Mouse (Mus musculus) spleen, adult 2 months (tissue): Measurements from ENCODE around the gene Med29.

Experiments used
- CTCF ChIP-seq: fragments of 200-500 bp; IDR thresholded peaks from 2 replicates; pipeline ENCODE4 v1.5.1; 2011; ENCODE audit warnings: mild to moderate bottlenecking, inconsistent platforms; ENCODE audit not compliant: insufficient read depth, insufficient read length, insufficient replicate concordance; ENCODE audit errors: extremely low read depth
- POLR2A ChIP-seq: fragments of 200-500 bp; IDR thresholded peaks from 2 replicates; pipeline ENCODE4 v1.6.1; 2011; ENCODE audit warnings: low read depth, low read length, inconsistent platforms

DNA sequence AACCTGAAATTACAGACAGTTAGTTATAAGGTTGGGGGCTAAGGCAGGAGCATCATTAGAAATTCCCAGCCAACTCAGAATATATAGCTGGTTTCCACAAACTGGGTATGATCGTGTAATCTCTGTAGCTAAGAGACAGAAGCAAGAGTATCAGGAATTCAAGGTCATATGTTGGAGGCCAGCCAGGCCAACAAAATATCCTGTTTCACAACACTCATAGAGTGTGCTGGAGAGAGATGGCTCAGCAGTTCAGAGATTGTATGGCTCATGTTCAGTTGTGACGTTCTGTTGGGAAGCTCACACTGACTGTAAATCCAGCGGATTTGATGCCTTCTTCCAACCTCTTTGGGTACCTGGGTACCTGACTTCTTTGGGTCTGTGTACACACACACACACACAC, 44.8 kb downstream of the Med29 start:
- TF ChIP-seq CTCF, result no peak
- no peak for TF ChIP-seq POLR2A
